ENCODE assay signal across 15 mouse cellular contexts in genomic region chr10:93069721-93070120, GRCm38 (mm10). TPM values are rescaled to one million over a fixed set of nuclear protein-coding genes. Genes with fewer than 3 reads are reported as not detected.
DNase-seq lines count a peak whose midpoint lies in the region; ATAC-seq and TF ChIP-seq lines count a peak whose summit lies in the region.
"Had no signal": no experiment of that assay in that cellular context is flagged by ENCODE, and none has a peak within 500 bp of the region (broad histone marks: within the 10 kb centered on the region; RNA-seq: fewer than 3 reads in every experiment).

No protein-coding gene starts in this region.

- no peak for TF ChIP-seq POLR2A in kidney, adult 2 months (IDR thresholded peaks at IDR 0.05; ENCODE audit: low read depth, low read length)
- no peak for TF ChIP-seq POLR2A in ES-Bruce4 (IDR thresholded peaks at IDR 0.05; ENCODE audit: insufficient read depth, low read length)

- no peak overlapping the region for H3K9ac ChIP-seq in forebrain, postnatal 0 days
- H3K9ac ChIP-seq in forebrain, embryonic 12.5 days = no peak overlapping the region
- no peak overlapping the region for H3K9ac ChIP-seq in ES-Bruce4 (ENCODE audit: low read depth, poor library complexity, severe bottlenecking)
- H3K9ac ChIP-seq in liver, embryonic 12.5 days = no peak overlapping the region
- H3K9ac ChIP-seq: hindbrain, embryonic 15.5 days; limb, embryonic 13.5 days; midbrain, embryonic 13.5 days; neural tube, embryonic 13.5 days had no signal

- H3K4me2 ChIP-seq in forebrain, postnatal 0 days (ENCODE audit: low read depth) = no peak overlapping the region
- no peak overlapping the region for H3K4me2 ChIP-seq in forebrain, embryonic 12.5 days
- peak overlapping the region; percentile 58 for H3K4me2 ChIP-seq in liver, embryonic 12.5 days
- H3K4me2 ChIP-seq: hindbrain, embryonic 15.5 days; limb, embryonic 13.5 days; midbrain, embryonic 13.5 days; neural tube, embryonic 13.5 days had no signal

- no peak for TF ChIP-seq CTCF in forebrain, postnatal 0 days (IDR thresholded peaks at IDR 0.05; ENCODE audit: low read depth)
- no peak for TF ChIP-seq CTCF in kidney, adult 2 months (conservative IDR thresholded peaks at IDR 0.05; ENCODE audit: insufficient read depth, insufficient read length, low read depth, low read length)
- no peak for TF ChIP-seq CTCF in ES-Bruce4 (IDR thresholded peaks at IDR 0.05; ENCODE audit: low read depth, low read length)

- H3K4me1 ChIP-seq in forebrain, postnatal 0 days (ENCODE audit: insufficient read depth) = no peaks in the 10 kb centered on the region
- no peaks in the 10 kb centered on the region for H3K4me1 ChIP-seq in forebrain, embryonic 12.5 days
- no peaks in the 10 kb centered on the region for H3K4me1 ChIP-seq in kidney, adult 2 months (ENCODE audit: control insufficient read depth, insufficient read depth, low read length)
- H3K4me1 ChIP-seq in ES-Bruce4 (ENCODE audit: control insufficient read depth, insufficient read depth, low read length) = no peaks in the 10 kb centered on the region
- peaks cover 35% of the 10 kb centered on the region for H3K4me1 ChIP-seq in liver, embryonic 12.5 days
- H3K4me1 ChIP-seq: hindbrain, embryonic 15.5 days; limb, embryonic 13.5 days; midbrain, embryonic 13.5 days; neural tube, embryonic 13.5 days had no signal

- no peaks in the 10 kb centered on the region for H3K27me3 ChIP-seq in forebrain, postnatal 0 days (ENCODE audit: insufficient read depth, low read length)
- no peaks in the 10 kb centered on the region for H3K27me3 ChIP-seq in forebrain, embryonic 12.5 days
- no peaks in the 10 kb centered on the region for H3K27me3 ChIP-seq in kidney, adult 2 months (replicated peaks; ENCODE audit: control insufficient read depth, insufficient read depth, low read length)
- no peaks in the 10 kb centered on the region for H3K27me3 ChIP-seq in ES-Bruce4 (ENCODE audit: control insufficient read depth, insufficient read depth, low read length, poor library complexity, severe bottlenecking)
- no peaks in the 10 kb centered on the region for H3K27me3 ChIP-seq in liver, embryonic 12.5 days (replicated peaks)
- H3K27me3 ChIP-seq: hindbrain, embryonic 15.5 days; limb, embryonic 13.5 days; midbrain, embryonic 13.5 days; neural tube, embryonic 13.5 days had no signal

- H3K9me3 ChIP-seq in forebrain, postnatal 0 days (ENCODE audit: low read length) = no peaks in the 10 kb centered on the region
- H3K9me3 ChIP-seq in forebrain, embryonic 12.5 days = no peaks in the 10 kb centered on the region
- H3K9me3 ChIP-seq in ES-Bruce4 (replicated peaks; ENCODE audit: control insufficient read depth, insufficient read depth, low read length, poor library complexity, severe bottlenecking) = peaks cover 5% of the 10 kb centered on the region
- H3K9me3 ChIP-seq in liver, embryonic 12.5 days (replicated peaks) = no peaks in the 10 kb centered on the region
- H3K9me3 ChIP-seq: G1E; hindbrain, embryonic 15.5 days; limb, embryonic 13.5 days; midbrain, embryonic 13.5 days; neural tube, embryonic 13.5 days had no signal

- no peak for TF ChIP-seq EP300 in ES-Bruce4 (IDR thresholded peaks at IDR 0.05; ENCODE audit: insufficient read depth, low read depth, low read length)

- ATAC-seq in forebrain, postnatal 0 days = no peak
- no peak for ATAC-seq in forebrain, embryonic 12.5 days (ENCODE audit: low FRiP score)
- no peak for ATAC-seq in liver, embryonic 12.5 days
- ATAC-seq: midbrain, embryonic 13.5 days had no signal

- 58% methylated on average over 6 of the region's 6 CpGs for WGBS in forebrain, postnatal 0 days
- WGBS in forebrain, embryonic 12.5 days = 83% methylated on average over 6 of the region's 6 CpGs
- WGBS in kidney, adult 2 months = 70% methylated on average over 6 of the region's 6 CpGs
- WGBS in liver, embryonic 12.5 days (ENCODE audit: insufficient replicate concordance) = 41% methylated on average over 6 of the region's 6 CpGs

- H3K36me3 ChIP-seq in forebrain, postnatal 0 days (ENCODE audit: insufficient read depth) = no peaks in the 10 kb centered on the region
- H3K36me3 ChIP-seq in forebrain, embryonic 12.5 days (replicated peaks) = no peaks in the 10 kb centered on the region
- H3K36me3 ChIP-seq in kidney, adult 2 months (ENCODE audit: control insufficient read depth, insufficient read depth, low read length) = no peaks in the 10 kb centered on the region
- H3K36me3 ChIP-seq in ES-Bruce4 (ENCODE audit: control insufficient read depth, insufficient read depth, low read length, poor library complexity, severe bottlenecking) = no peaks in the 10 kb centered on the region
- no peaks in the 10 kb centered on the region for H3K36me3 ChIP-seq in liver, embryonic 12.5 days
- H3K36me3 ChIP-seq: G1E; hindbrain, embryonic 15.5 days; limb, embryonic 13.5 days; midbrain, embryonic 13.5 days; neural tube, embryonic 13.5 days had no signal

- no peak for DNase-seq in forebrain, postnatal 0 days
- DNase-seq in kidney, adult 2 months = no peak
- DNase-seq in kidney, postnatal 14 days = no peak
- DNase-seq in embryo, embryonic 11 days = no peak
- DNase-seq in natural killer cell, adult 2 months (ENCODE audit: low spot score in 2 of 2) = no peak
- DNase-seq: cerebellum, postnatal 25 days; layer of hippocampus, postnatal 36 days had no signal

- peak overlapping the region; percentile 54; the same call in 1 of the 2 replicates for H3K27ac ChIP-seq in forebrain, postnatal 0 days (ENCODE audit: low read depth, low read length)
- no peak overlapping the region for H3K27ac ChIP-seq in forebrain, embryonic 12.5 days
- peak overlapping the region; percentile 90 for H3K27ac ChIP-seq in kidney, adult 2 months (ENCODE audit: insufficient read depth, low read depth, low read length)
- peak overlapping the region; percentile 60 for H3K27ac ChIP-seq in ES-Bruce4 (ENCODE audit: insufficient read depth, low read length)
- H3K27ac ChIP-seq in liver, embryonic 12.5 days = peak overlapping the region; percentile 83
- H3K27ac ChIP-seq: limb, embryonic 13.5 days; midbrain, embryonic 13.5 days had no signal

- H3K4me3 ChIP-seq in forebrain, postnatal 0 days (ENCODE audit: low read depth, low read length) = no peak overlapping the region
- no peak overlapping the region for H3K4me3 ChIP-seq in forebrain, embryonic 12.5 days (replicated peaks)
- H3K4me3 ChIP-seq in kidney, adult 2 months (ENCODE audit: insufficient read depth, low read depth, low read length) = no peak overlapping the region
- H3K4me3 ChIP-seq in ES-Bruce4 (ENCODE audit: low read depth, low read length) = no peak overlapping the region
- no peak overlapping the region for H3K4me3 ChIP-seq in liver, embryonic 12.5 days
- H3K4me3 ChIP-seq: hindbrain, embryonic 15.5 days; limb, embryonic 13.5 days; midbrain, embryonic 13.5 days; neural tube, embryonic 13.5 days had no signal

RNA-seq across cellular contexts. Expression of gene Cfap54, which starts 11.7 kb away (rescaled TPM):
- 3.2 and 4.8 TPM in 2 replicates for total RNA-seq in forebrain, postnatal 0 days (2014; rRNA removed)
- polyA plus RNA-seq in forebrain, postnatal 0 days (2015; fragmentation: Nextera tagmentation; extraction: Ambion mirVana) = 1.9 and 4.2 TPM in 2 replicates
- polyA plus RNA-seq in forebrain, embryonic 12.5 days (2016; fragmentation: Nextera tagmentation; extraction: Ambion mirVana) = 1.3 and 1.5 TPM in 2 replicates
- polyA plus RNA-seq in kidney, adult 2 months (2012; rRNA removed) = 0.39 and 0.48 TPM in 2 replicates
- polyA plus RNA-seq in ES-Bruce4 (2011; ENCODE audit: insufficient read depth, insufficient read length, low read depth, missing spikeins) = 0.20 TPM in 1 of 2 replicates, not detected in the other
- 0.12 TPM in 1 of 2 replicates, not detected in the other for polyA plus RNA-seq in liver, embryonic 12.5 days (2016; fragmentation: Nextera tagmentation; extraction: Ambion mirVana)
